Mouse (Mus musculus): ENCODE results near the gene Dcaf6.

DNA sequence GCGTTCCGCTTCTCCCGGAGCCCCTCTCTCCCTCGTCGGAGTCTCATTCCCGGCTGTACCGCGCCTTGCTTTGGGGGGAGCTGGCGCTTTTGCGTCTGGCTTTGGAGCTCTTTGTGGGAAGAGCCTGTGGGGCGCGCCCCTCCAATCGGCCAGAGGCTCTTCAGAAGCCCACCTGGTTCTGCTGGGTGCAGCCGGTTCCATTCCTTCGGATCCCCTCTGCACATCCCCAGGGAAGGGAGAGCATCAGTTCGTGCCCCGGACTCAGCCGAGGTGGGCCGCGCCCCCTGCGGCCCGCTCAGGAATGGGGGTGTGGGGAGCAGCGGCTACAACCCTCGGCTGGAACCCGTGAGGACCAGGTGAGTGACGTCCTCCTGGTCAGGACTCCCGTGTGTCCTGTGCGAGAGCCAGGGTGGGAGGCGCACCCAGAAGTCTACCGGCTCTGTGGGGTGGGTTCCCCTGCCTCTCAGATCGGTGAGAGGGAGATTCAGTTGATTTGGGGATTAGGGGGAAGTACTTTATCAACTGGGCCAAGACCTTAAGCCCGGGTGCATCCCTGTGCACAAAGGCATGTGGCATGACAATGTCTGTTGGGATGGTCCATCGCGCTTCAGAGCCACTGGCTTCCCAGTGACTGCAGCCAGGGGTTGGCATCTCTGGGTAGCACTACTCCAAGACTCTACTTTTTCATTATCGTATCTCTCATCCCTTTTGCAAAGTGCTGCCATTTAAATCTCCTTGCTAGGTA, 177.9 kb downstream of the Dcaf6 start:
- no peak for TF ChIP-seq CTCF (IDR thresholded peaks at IDR 0.05; ENCODE audit: borderline replicate concordance, insufficient read depth, low read depth, low read length)
- no peak for TF ChIP-seq POLR2A (IDR thresholded peaks at IDR 0.05; ENCODE audit: borderline replicate concordance, insufficient read depth, low read length)
